Mouse (Mus musculus) midbrain, embryonic 14.5 days (tissue): Measurements from ENCODE around the gene Stambp. TPM values are rescaled to one million over a fixed set of nuclear protein-coding genes. Genes with fewer than 3 reads are reported as not detected.

Experiments used
- ATAC-seq: fragments of 200-750 bp; cut with Nextera tagmentation; 2 replicates; pipeline ENCODE4 v1.8.0; 2017; ENCODE audit warnings: moderate number of reproducible peaks, moderate library complexity; ENCODE audit not compliant: low FRiP score, low TSS enrichment
- DNase-seq: peaks from one replicate; pipeline ENCODE4 v3.0.0-alpha.2; 2015
- H3K27ac ChIP-seq: fragments of 300-500 bp; sonication (generic); replicated peaks from 2 replicates; pipeline ENCODE4 v1.5.1; 2014; ENCODE audit warnings: mild to moderate bottlenecking, low read depth, low read length, moderate library complexity
- H3K27me3 ChIP-seq: fragments of 300-500 bp; sonication (generic); 2 replicates; pipeline ENCODE4 v1.6.1; 2014; ENCODE audit warnings: low read length, control low read depth, mixed read lengths; ENCODE audit not compliant: control insufficient read depth, insufficient read depth
- H3K36me3 ChIP-seq: fragments of 300-500 bp; sonication (generic); 2 replicates; pipeline ENCODE4 v1.6.1; 2014; ENCODE audit warnings: low read length, control low read depth; ENCODE audit not compliant: control insufficient read depth, insufficient read depth
- H3K4me1 ChIP-seq: fragments of 300-500 bp; sonication (generic); 2 replicates; pipeline ENCODE4 v1.6.1; 2014; ENCODE audit warnings: mild to moderate bottlenecking, antibody characterized with exemption, low read length, control low read depth; ENCODE audit not compliant: control insufficient read depth, insufficient read depth
- H3K4me2 ChIP-seq: fragments of 300-500 bp; sonication (generic); 2 replicates; pipeline ENCODE4 v1.6.1; 2014; ENCODE audit warnings: mild to moderate bottlenecking, low read length, moderate library complexity
- H3K4me3 ChIP-seq: fragments of 300-500 bp; sonication (generic); replicated peaks from 2 replicates; pipeline ENCODE4 v1.5.1; 2014; ENCODE audit warnings: low read depth, low read length
- H3K9ac ChIP-seq: fragments of 300-500 bp; sonication (generic); replicated peaks from 2 replicates; pipeline ENCODE4 v1.6.1; 2014; ENCODE audit warnings: mild to moderate bottlenecking, low read length, moderate library complexity
- H3K9me3 ChIP-seq: fragments of 300-500 bp; sonication (generic); 2 replicates; pipeline ENCODE4 v1.6.1; 2016; ENCODE audit warnings: low read length, control low read depth, mixed read lengths; ENCODE audit not compliant: control insufficient read depth
- WGBS: fragments of 180-500 bp; shearing (Covaris S2); extraction: QIAGEN DNeasy Blood & Tissue Kit; methylation state at CpG from one replicate; pipeline ENCODE4 v1.1.7; 2014; 5-methylcytosine and 5-hydroxymethylcytosine counted together
- polyA plus RNA-seq: library from polyadenylated mRNA; unstranded; fragments of >200 nt; fragmentation: Nextera tagmentation; extraction: Ambion mirVana; gene quantifications from 2 replicates; pipeline ENCODE4 v1.2.1, GENCODE M21; 2014

Gene Stambp
- polyA plus RNA-seq, 1 experiment from 2014 or later = 63.6 TPM

DNA sequence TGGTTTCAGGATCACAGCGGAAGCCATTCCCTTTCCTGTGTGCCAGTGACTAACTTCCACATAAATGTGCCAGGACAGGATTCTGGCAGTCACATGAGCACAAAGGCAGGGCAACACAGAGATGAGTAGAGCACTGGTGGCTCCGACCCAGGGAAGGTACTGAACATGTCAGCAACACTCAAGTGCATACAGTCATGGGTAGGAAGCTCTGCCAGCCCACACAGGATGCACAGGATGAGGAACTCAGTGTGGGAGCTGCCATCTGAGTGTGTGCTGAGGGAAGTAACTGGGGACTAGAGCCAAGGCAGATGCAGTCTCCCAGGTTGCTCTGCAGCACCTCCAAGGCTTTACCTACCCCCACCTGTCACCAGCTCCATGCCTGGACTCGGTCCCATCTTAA, 69.9 kb downstream of the Stambp start:
- ATAC-seq = no peak
- 88% methylated on average over 3 of the region's 3 CpGs for WGBS
- Histone ChIP-seq H3K4me2 (no peak overlapping the region), H3K4me3 (no peak overlapping the region), H3K27ac (no peak overlapping the region), H3K27me3 (no peaks in the 10 kb centered on the region), H3K4me1 (peaks cover 6% of the 10 kb centered on the region; the same call in 1 of the 2 replicates), H3K9ac (no peak overlapping the region), H3K9me3 (no peaks in the 10 kb centered on the region), H3K36me3 (no peaks in the 10 kb centered on the region)
- DNase-seq = no peak

DNA sequence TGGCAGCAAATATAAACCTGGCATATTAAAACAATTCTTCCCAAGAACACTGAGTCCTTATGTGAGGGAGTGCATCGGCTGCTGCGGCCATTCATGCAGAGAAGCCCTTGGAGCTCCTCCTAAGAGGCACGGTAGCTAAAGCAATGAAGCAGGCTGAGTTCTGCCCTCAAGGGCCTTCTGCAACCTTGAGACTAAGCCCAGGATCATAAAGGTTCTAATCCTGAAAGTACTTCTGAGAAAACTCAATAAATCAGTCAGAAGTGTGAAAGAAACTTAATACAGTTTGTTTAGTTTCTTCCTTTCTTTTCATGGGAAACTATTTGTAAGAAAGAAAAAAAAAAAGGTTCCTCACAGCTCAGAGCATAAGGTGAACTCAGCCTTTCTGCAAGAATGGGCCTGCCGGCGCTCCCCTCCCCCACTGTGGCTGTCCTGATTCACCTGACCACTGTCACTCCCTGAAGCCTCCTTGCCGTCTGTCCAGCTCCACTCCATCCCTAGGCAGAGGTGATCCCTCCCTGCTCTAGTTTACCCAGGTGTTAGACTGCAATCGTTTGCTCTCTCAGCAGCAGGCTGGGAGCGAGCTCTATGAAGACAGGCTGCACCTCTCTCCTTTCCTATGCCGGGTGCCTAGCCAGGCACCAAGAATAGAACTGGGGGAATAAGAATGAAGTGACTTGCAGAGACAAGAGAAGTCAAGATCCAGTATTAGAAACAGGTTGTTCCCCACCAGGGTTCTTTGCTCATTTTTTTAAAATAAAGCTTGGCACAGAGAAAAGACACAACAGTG, 70.8 kb downstream of the Stambp start:
- Histone ChIP-seq H3K36me3 (0 out of 2 replicates have a peak, but pooled peaks cover 2% of the 10 kb centered on the region), H3K27me3 (no peaks in the 10 kb centered on the region), H3K9ac (no peak overlapping the region), H3K27ac (no peak overlapping the region), H3K4me1 (peaks cover 6% of the 10 kb centered on the region; the same call in 1 of the 2 replicates), H3K4me3 (no peak overlapping the region), H3K9me3 (no peaks in the 10 kb centered on the region), H3K4me2 (no peak overlapping the region)
- ATAC-seq = no peak
- DNase-seq = no peak
- WGBS = 70% methylated on average over 9 of the region's 9 CpGs

DNA sequence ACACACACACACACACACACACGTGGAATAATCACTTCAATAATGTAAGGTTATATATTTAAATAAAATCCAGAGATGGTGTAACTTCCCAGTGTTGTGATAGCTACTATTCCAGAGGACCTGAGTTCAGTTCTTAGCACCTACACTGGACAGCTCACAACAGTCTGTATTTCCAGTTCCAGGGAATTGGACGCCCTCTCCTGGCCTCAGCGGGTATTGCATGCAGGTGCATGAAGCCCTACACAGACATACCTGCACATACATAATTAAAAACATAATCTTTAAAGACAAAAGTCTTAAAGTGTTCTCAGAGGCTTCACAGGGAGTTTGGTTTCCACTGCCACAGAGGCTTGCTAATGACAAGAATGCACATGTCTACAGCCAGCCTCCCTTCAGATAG, 72.1 kb downstream of the Stambp start:
- Histone ChIP-seq H3K36me3 (peaks cover 7% of the 10 kb centered on the region), H3K4me3 (no peak overlapping the region), H3K9ac (no peak overlapping the region), H3K27me3 (no peaks in the 10 kb centered on the region), H3K4me1 (peaks cover under 1% of the 10 kb centered on the region; the same call in 1 of the 2 replicates), H3K9me3 (no peaks in the 10 kb centered on the region), H3K4me2 (no peak overlapping the region), H3K27ac (no peak overlapping the region)
- no peak for ATAC-seq
- 69% methylated on average over 3 of the region's 3 CpGs for WGBS
- DNase-seq = no peak

DNA sequence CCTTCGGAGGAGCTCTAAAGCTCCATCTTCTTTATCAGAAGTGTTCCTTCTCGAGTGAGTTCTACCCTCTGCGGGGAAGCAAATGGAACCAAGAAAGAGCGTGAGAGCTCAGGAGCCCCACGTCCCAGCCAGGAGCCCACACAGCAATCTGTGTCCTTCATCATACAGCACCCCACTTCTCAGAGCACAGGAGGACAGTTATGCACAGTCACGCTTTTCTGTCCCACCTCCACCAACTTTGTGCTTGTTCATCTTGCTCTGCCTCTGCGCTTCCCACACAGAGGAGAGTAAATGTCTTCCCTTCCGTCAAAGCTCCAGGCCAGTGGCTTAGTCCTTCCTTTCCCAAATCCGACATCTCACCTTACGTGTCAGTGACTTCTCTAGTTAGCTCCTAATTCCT, 73.5 kb downstream of the Stambp start:
- WGBS = 96% methylated on average over 10 of the region's 10 CpGs
- no peak for DNase-seq
- Histone ChIP-seq H3K27me3 (no peaks in the 10 kb centered on the region), H3K9me3 (no peaks in the 10 kb centered on the region), H3K4me1 (no peaks in the 10 kb centered on the region), H3K4me2 (no peak overlapping the region), H3K9ac (no peak overlapping the region), H3K4me3 (no peak overlapping the region), H3K27ac (no peak overlapping the region), H3K36me3 (peaks cover 14% of the 10 kb centered on the region)
- ATAC-seq = no peak

DNA sequence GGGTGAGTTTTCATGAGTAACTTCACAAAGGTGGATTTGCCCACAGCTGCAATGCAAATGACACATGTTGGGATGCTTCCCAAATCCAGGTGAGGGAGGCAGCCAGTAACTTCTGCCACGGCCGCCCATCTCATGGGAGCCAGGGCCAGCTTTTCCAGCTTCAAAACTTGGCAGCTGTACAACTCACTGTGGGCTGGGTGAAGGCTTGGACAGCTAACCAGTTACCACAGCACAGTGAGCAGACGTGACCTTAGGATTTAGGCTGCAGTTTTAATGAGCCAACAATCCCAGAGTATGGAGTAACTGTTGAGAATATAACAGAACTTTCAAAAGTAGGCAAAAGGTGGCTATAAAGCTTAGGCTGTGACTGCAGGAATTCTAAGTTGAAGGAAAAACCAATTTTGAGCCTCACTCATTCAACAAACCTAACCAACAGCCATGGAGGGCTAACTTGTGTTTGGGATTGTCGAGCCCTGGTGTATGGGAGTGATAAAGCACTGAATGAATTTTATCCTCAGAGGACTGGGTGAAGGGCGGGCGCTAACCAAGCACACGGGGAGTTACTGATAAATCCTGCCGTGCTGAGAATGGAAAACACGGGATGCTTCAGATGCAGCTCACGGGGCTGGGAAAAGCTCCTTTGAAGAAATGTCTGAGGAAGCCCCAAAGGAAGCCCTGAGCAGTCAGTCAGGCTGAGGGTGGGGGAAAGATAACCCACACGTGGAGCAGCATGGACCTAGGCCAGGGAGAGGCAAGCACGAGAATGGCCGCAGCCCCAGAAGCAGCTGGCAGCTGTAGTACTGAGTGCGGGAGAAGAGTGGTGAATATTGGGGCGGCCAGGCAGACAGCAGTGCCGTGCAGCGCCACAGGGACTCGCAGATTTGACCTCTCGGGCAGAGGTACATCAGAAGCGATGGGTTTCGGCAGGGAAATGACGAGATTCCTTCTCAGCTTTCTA, 75.5 kb downstream of the Stambp start:
- H3K9me3 ChIP-seq = no peaks in the 10 kb centered on the region
- H3K27ac ChIP-seq = no peak overlapping the region
- 89% methylated on average over 22 of the region's 22 CpGs for WGBS
- no peak overlapping the region for H3K4me2 ChIP-seq
- no peak overlapping the region for H3K4me3 ChIP-seq
- no peak for ATAC-seq
- H3K4me1 ChIP-seq = no peaks in the 10 kb centered on the region
- no peaks in the 10 kb centered on the region for H3K27me3 ChIP-seq
- H3K36me3 ChIP-seq = peaks cover 26% of the 10 kb centered on the region
- no peak overlapping the region; the same call in 1 of the 2 replicates for H3K9ac ChIP-seq
- no peak for DNase-seq

DNA sequence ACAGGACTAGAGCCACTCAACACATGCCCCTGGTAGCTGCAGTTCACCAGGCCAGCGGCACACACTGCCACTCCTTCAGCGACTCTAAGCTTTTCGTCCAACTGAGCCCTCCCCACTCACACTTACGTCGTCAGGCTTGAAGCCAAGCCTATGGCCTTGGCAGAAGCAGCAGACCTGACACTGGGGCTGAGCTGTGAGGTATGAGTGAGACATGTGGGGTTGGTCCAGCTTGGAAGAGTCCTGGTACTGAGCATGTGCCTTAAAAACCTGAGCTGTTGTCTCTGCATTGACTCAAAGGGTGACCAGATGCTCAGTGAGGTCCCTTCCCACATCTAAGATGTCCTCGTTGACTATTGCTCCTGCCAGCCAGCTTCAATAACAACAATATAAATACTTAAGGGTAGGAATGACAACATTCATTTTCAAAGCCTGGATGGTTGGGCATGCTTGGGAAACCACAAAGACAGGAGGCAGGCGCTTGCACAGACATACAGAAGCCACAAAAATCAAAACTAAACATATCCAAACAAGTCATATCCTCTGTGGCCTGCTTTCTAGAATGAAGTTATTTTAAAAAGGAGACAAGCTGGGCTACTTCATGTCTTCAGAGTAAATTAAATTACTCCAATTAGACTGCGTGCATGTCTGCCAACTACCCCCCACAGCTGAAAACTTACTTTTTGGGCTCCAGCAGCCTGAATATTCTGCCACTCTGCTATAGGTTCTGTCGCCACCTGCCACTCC, 76.3 kb downstream of the Stambp start:
- ATAC-seq (no peak), DNase-seq (no peak)
- Histone ChIP-seq H3K27me3 (no peaks in the 10 kb centered on the region), H3K9ac (no peak overlapping the region), H3K36me3 (peaks cover 26% of the 10 kb centered on the region), H3K4me1 (no peaks in the 10 kb centered on the region), H3K9me3 (no peaks in the 10 kb centered on the region), H3K27ac (no peak overlapping the region), H3K4me2 (no peak overlapping the region), H3K4me3 (no peak overlapping the region)
- WGBS = 95% methylated on average over 9 of the region's 9 CpGs

Other genes with a start within 250 kb of the Stambp start
- gene Mthfd2, start 246.8 kb downstream of the Stambp start, polyA plus RNA-seq = 27.0 and 31.3 TPM in 2 replicates
- gene Mob1a, start 246.7 kb downstream of the Stambp start, polyA plus RNA-seq = 14.7 and 32.5 TPM in 2 replicates
- gene Bola3, start 223.6 kb downstream of the Stambp start, polyA plus RNA-seq = 54.5 and 61.1 TPM in 2 replicates
- gene Tet3, start 113.6 kb downstream of the Stambp start, polyA plus RNA-seq = 50.0 and 56.0 TPM in 2 replicates
- gene Dguok, start 65.8 kb downstream of the Stambp start, polyA plus RNA-seq = 66.6 and 68.5 TPM in 2 replicates
- 2.3 TPM in 1 of 2 replicates, not detected in the other for gene Actg2, start 36.5 kb downstream of the Stambp start, polyA plus RNA-seq
- 0.25 TPM in 1 of 2 replicates, not detected in the other for gene Clec4f, start 83.5 kb upstream of the Stambp start, polyA plus RNA-seq
- not detected in 2 replicates for gene Cd207, start 105.1 kb upstream of the Stambp start, polyA plus RNA-seq
- 0.22 TPM in 1 of 2 replicates, not detected in the other for gene Vax2, start 138.5 kb upstream of the Stambp start, polyA plus RNA-seq
- gene Atp6v1b1, start 170.3 kb upstream of the Stambp start, polyA plus RNA-seq = 0.18 TPM in 1 of 2 replicates, not detected in the other
- 0.19 and 0.37 TPM in 2 replicates for gene Ankrd53, start 189.9 kb upstream of the Stambp start, polyA plus RNA-seq
- 59.0 and 62.3 TPM in 2 replicates for gene Tex261, start 203.1 kb upstream of the Stambp start, polyA plus RNA-seq
- 85.8 and 100 TPM in 2 replicates for gene Nagk, start 222.3 kb upstream of the Stambp start, polyA plus RNA-seq